Mouse (Mus musculus): Measurements from ENCODE around the gene B4galnt1.

DNA sequence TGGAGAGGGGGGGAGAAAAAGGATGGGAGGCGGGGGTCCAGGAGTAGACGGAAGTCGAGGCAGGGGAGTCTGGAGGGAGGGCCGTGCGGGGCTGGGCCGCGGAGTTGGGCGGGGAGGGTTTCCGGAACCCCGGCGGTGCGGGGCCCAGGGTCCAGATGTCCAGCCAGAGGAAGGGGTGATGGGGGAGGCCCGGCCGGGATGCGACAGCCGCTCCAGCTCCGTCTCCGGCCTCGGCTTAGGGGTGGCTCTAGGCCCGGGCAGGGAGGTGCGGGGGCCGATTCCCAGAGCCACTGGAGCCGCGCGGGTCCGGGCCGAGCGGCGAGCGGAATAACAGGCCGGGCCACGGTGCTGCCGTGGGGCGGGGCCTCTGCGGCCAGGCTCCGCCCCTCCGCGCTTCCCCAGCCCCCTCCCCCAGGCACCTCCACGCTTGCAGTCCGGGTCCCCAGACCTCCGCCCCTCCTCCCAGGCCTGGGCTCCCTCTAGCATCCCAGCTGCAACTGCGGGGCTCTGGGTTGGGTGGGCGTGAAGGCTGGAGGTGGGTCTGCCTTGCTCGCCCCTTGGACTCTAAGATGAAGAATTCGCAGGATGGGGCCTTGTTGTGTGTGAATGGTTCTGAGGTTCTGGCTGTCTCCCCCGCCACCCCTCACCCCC is 23.6 kb downstream of the B4galnt1 start:
- TF ChIP-seq POLR2A (IDR thresholded peaks at IDR 0.05; ENCODE audit: low read depth, low read length) (peak; percentile 72), HCFC1 (IDR thresholded peaks at IDR 0.05; ENCODE audit: low read depth, low read length) (peak; percentile 24; the same call in 1 of the 2 replicates), USF1 (IDR thresholded peaks at IDR 0.05; ENCODE audit: low read depth, low read length) (no peak), EP300 (IDR thresholded peaks at IDR 0.05; ENCODE audit: low read length) (no peak), CTCF (conservative IDR thresholded peaks at IDR 0.05 in 1 of 2, IDR thresholded peaks at IDR 0.05 in 1 of 2; ENCODE audit: low read depth in 2 of 2, low read length in 2 of 2) (no peak), GABPA (IDR thresholded peaks at IDR 0.05; ENCODE audit: insufficient replicate concordance, low read depth, low read length) (no peak), MEF2A (IDR thresholded peaks at IDR 0.05; ENCODE audit: borderline replicate concordance, low read depth, low read length) (no peak), ELF1 (IDR thresholded peaks at IDR 0.05; ENCODE audit: low read depth, low read length) (0 out of 2 replicates have a peak, but pooled peaks have one; percentile 26), RAD21 (IDR thresholded peaks at IDR 0.05; ENCODE audit: low read depth, low read length) (no peak), IRF4 (IDR thresholded peaks at IDR 0.05; ENCODE audit: low read depth, low read length) (no peak), NRF1 (IDR thresholded peaks at IDR 0.05; ENCODE audit: low read depth, low read length) (no peak), SMC3 (IDR thresholded peaks at IDR 0.05; ENCODE audit: low read depth, low read length) (no peak), ZKSCAN1 (IDR thresholded peaks at IDR 0.05; ENCODE audit: borderline replicate concordance, low read depth, low read length) (no peak)

Data from CH12.LX (cell line).